Mouse (Mus musculus): ENCODE measurements around the gene Spire2.

GRCm38 (mm10) chr8:123410788-123411187 is 78.3 kb downstream of the Spire2 start:
- TF ChIP-seq POLR2A (IDR thresholded peaks at IDR 0.05; ENCODE audit: borderline replicate concordance, extremely low read depth, insufficient read depth, insufficient read length, poor library complexity, severe bottlenecking) (no peak), CTCF (IDR thresholded peaks at IDR 0.05; ENCODE audit: borderline replicate concordance, extremely low read depth, insufficient read depth, insufficient read length) (no peak)

All from brain, embryonic 14.5 days (tissue).